In genomic region chr15:84616880-84617279, GRCm38 (mm10) we compare ENCODE assay signal across 8 mouse cellular contexts. TPM values are rescaled to one million over a fixed set of nuclear protein-coding genes. Genes with fewer than 3 reads are reported as not detected.
DNase-seq lines count a peak whose midpoint lies in the region; ATAC-seq and TF ChIP-seq lines count a peak whose summit lies in the region.
"Not testable (repeated sequence)": the region's sequence is repeated elsewhere in the genome, so short reads cannot be mapped to it uniquely, and the experiment has no call there.

No protein-coding gene starts in this region.

- TF ChIP-seq POLR2A in cortical plate, adult 2 months (IDR thresholded peaks at IDR 0.05; ENCODE audit: extremely low read depth, insufficient read depth, low read length); kidney, adult 2 months (IDR thresholded peaks at IDR 0.05; ENCODE audit: low read depth, low read length): not testable (repeated sequence)

- H3K4me3 ChIP-seq in cortical plate, adult 2 months (ENCODE audit: insufficient read depth, low read length); kidney, adult 2 months (ENCODE audit: insufficient read depth, low read depth, low read length); limb, embryonic 11.5 days (ENCODE audit: low read depth, low read length); midbrain, postnatal 0 days (ENCODE audit: low read depth, low read length): not testable (repeated sequence)

- peak; percentile 65 for DNase-seq in 3T3-L1 (ENCODE audit: low read depth, low spot score)
- peak; percentile 71 to 75 for DNase-seq in adrenal gland, adult 18-20 months (ENCODE audit: low spot score in 2 of 2)
- DNase-seq in kidney, adult 2 months: peak; percentile 71
- peak; percentile 81 for DNase-seq in limb, embryonic 11.5 days (ENCODE audit: low spot score)
- DNase-seq in midbrain, postnatal 0 days (ENCODE audit: low spot score): peak; percentile 62
- peak; percentile 52 to 74 for DNase-seq in spleen, postnatal 14 days (ENCODE audit: low spot score in 2 of 2)

- not testable (repeated sequence) for H3K9me3 ChIP-seq in limb, embryonic 11.5 days (ENCODE audit: control insufficient read depth, low read length); midbrain, postnatal 0 days (ENCODE audit: low read length)

- not testable (repeated sequence) for H3K27ac ChIP-seq in cortical plate, adult 2 months (ENCODE audit: insufficient read depth, low read length); kidney, adult 2 months (ENCODE audit: insufficient read depth, low read depth, low read length); limb, embryonic 11.5 days (replicated peaks; ENCODE audit: low read depth, low read length); midbrain, postnatal 0 days (ENCODE audit: low read depth, low read length)

- 10% methylated on average over 8 of the region's 8 CpGs for WGBS in kidney, adult 2 months
- 11% methylated on average over 8 of the region's 8 CpGs for WGBS in limb, embryonic 11.5 days
- 11% methylated on average over 8 of the region's 8 CpGs for WGBS in midbrain, postnatal 0 days

- not testable (repeated sequence) for H3K4me2 ChIP-seq in limb, embryonic 11.5 days (ENCODE audit: low read depth, severe bottlenecking); midbrain, postnatal 0 days (ENCODE audit: low read depth, low read length, poor library complexity, severe bottlenecking)

- peak; percentile 87 for ATAC-seq in granulocyte monocyte progenitor cell, adult 5-6 weeks (replicated peaks; ENCODE audit: poor library complexity, severe bottlenecking)
- ATAC-seq in limb, embryonic 11.5 days (ENCODE audit: insufficient number of reproducible peaks, low FRiP score, low TSS enrichment, low read depth); midbrain, postnatal 0 days (ENCODE audit: low FRiP score): not testable (repeated sequence)

- not testable (repeated sequence) for H3K9ac ChIP-seq in limb, embryonic 11.5 days (ENCODE audit: low read length); midbrain, postnatal 0 days (replicated peaks; ENCODE audit: low read length, poor library complexity, severe bottlenecking)

- not testable (repeated sequence) for H3K27me3 ChIP-seq in kidney, adult 2 months (replicated peaks; ENCODE audit: control insufficient read depth, insufficient read depth, low read length); limb, embryonic 11.5 days (ENCODE audit: control insufficient read depth, insufficient read depth, low read length); midbrain, postnatal 0 days (ENCODE audit: insufficient read depth, low read length)

- H3K4me1 ChIP-seq in cortical plate, adult 2 months (ENCODE audit: control insufficient read depth, insufficient read depth, low read length); kidney, adult 2 months (ENCODE audit: control insufficient read depth, insufficient read depth, low read length); limb, embryonic 11.5 days (ENCODE audit: control insufficient read depth, insufficient read depth, low read length); midbrain, postnatal 0 days (ENCODE audit: insufficient read depth, low read length): not testable (repeated sequence)

- TF ChIP-seq CTCF in cortical plate, adult 2 months (IDR thresholded peaks at IDR 0.05; ENCODE audit: extremely low read depth, insufficient read depth, low read length): peak; percentile 58
- TF ChIP-seq CTCF in kidney, adult 2 months (conservative IDR thresholded peaks at IDR 0.05; ENCODE audit: insufficient read depth, insufficient read length, low read depth, low read length): peak; percentile 69
- TF ChIP-seq CTCF in midbrain, postnatal 0 days (IDR thresholded peaks at IDR 0.05): peak; percentile 80

- H3K36me3 ChIP-seq in kidney, adult 2 months (ENCODE audit: control insufficient read depth, insufficient read depth, low read length); limb, embryonic 11.5 days (ENCODE audit: control insufficient read depth, insufficient read depth, low read length); midbrain, postnatal 0 days (ENCODE audit: insufficient read depth, low read length): not testable (repeated sequence)

RNA-seq across cellular contexts. Expression of gene Prr5, which starts 52.5 kb away (rescaled TPM):
- total RNA-seq in adrenal gland, adult 18-20 months (2021): 10 to 100 TPM in 1 of 2 experiments, 1 to 10 TPM in 1; 5.5 to 11.0 TPM
- polyA plus RNA-seq in cortical plate, adult 2 months (2012; rRNA removed): 10.1 and 10.3 TPM in 2 replicates
- 16.4 and 16.9 TPM in 2 replicates for total RNA-seq in granulocyte monocyte progenitor cell, adult 5-6 weeks (2014; fragmentation: Nextera tagmentation)
- 3.9 and 4.9 TPM in 2 replicates for total RNA-seq in granulocyte monocyte progenitor cell, adult 5-6 weeks (2017)
- 63.6 and 68.4 TPM in 2 replicates for polyA plus RNA-seq in kidney, adult 2 months (2012; rRNA removed)
- 13.2 and 14.4 TPM in 2 replicates for polyA plus RNA-seq in limb, embryonic 11.5 days (2014; fragmentation: Nextera tagmentation; extraction: Ambion mirVana)
- 25.8 and 33.4 TPM in 2 replicates for total RNA-seq in midbrain, postnatal 0 days (2014; rRNA removed)
- polyA plus RNA-seq in midbrain, postnatal 0 days (2015; fragmentation: Nextera tagmentation; extraction: Ambion mirVana): 37.8 and 40.7 TPM in 2 replicates

RNA-seq across cellular contexts. Expression of gene Rtl6, which starts 59.3 kb away (rescaled TPM):
- total RNA-seq in adrenal gland, adult 18-20 months (2021): 1 to 10 TPM; 3.5 to 4.3 TPM
- 34.6 and 36.9 TPM in 2 replicates for polyA plus RNA-seq in cortical plate, adult 2 months (2012; rRNA removed)
- total RNA-seq in granulocyte monocyte progenitor cell, adult 5-6 weeks (2014; fragmentation: Nextera tagmentation): 4.6 and 6.4 TPM in 2 replicates
- 2.3 and 3.4 TPM in 2 replicates for total RNA-seq in granulocyte monocyte progenitor cell, adult 5-6 weeks (2017)
- polyA plus RNA-seq in kidney, adult 2 months (2012; rRNA removed): 6.9 and 8.4 TPM in 2 replicates
- polyA plus RNA-seq in limb, embryonic 11.5 days (2014; fragmentation: Nextera tagmentation; extraction: Ambion mirVana): 14.2 and 15.3 TPM in 2 replicates
- 85.5 and 90.3 TPM in 2 replicates for total RNA-seq in midbrain, postnatal 0 days (2014; rRNA removed)
- 52.9 and 55.9 TPM in 2 replicates for polyA plus RNA-seq in midbrain, postnatal 0 days (2015; fragmentation: Nextera tagmentation; extraction: Ambion mirVana)
